ENCODE assay signal across 17 mouse cellular contexts in genomic region chr3:89887582-89888230, GRCm38 (mm10). TPM values are rescaled to one million over a fixed set of nuclear protein-coding genes. Genes with fewer than 3 reads are reported as not detected.
DNase-seq lines count a peak whose midpoint lies in the region; ATAC-seq and TF ChIP-seq lines count a peak whose summit lies in the region.
"Had no signal": no experiment of that assay in that cellular context is flagged by ENCODE, and none has a peak within 500 bp of the region (broad histone marks: within the 10 kb centered on the region; RNA-seq: fewer than 3 reads in every experiment).

No protein-coding gene starts in this region.

- DNase-seq in CD4-positive helper T cell, adult 2 months (ENCODE audit: low read depth, low spot score): peak; percentile 56
- DNase-seq in MEL-GATA-1-ER (ENCODE audit: extremely low read depth, low read depth) (peak; percentile 73), MN1 (ENCODE audit: low spot score) (no peak)
- peak; percentile 34 to 38 for DNase-seq in natural killer cell, adult 2 months (ENCODE audit: low spot score in 2 of 2)
- no peak for DNase-seq in midbrain, postnatal 0 days (ENCODE audit: low spot score)
- DNase-seq in adrenal gland, adult 8-10 months: no peak
- DNase-seq: cerebellum, adult 11-12 months; kidney, postnatal 10 days; thymus, postnatal 4 days had no signal

- H3K36me3 ChIP-seq in liver, embryonic 15.5 days (replicated peaks): peaks cover 13% of the 10 kb centered on the region; the same call in 1 of the 2 replicates
- no peaks in the 10 kb centered on the region for H3K36me3 ChIP-seq in midbrain, postnatal 0 days (ENCODE audit: insufficient read depth, low read length)
- H3K36me3 ChIP-seq: embryonic facial prominence, embryonic 15.5 days; forebrain, embryonic 12.5 days; heart, embryonic 15.5 days; limb, embryonic 13.5 days; midbrain, embryonic 12.5 days had no signal

- peaks cover 44% of the 10 kb centered on the region for H3K4me1 ChIP-seq in liver, embryonic 15.5 days (replicated peaks)
- H3K4me1 ChIP-seq in midbrain, postnatal 0 days (ENCODE audit: insufficient read depth, low read length): no peaks in the 10 kb centered on the region
- H3K4me1 ChIP-seq: embryonic facial prominence, embryonic 15.5 days; forebrain, embryonic 12.5 days; heart, embryonic 15.5 days; midbrain, embryonic 12.5 days had no signal

- no peak overlapping the region for H3K4me3 ChIP-seq in liver, embryonic 15.5 days (replicated peaks)
- no peak overlapping the region for H3K4me3 ChIP-seq in midbrain, postnatal 0 days (ENCODE audit: low read depth, low read length)
- H3K4me3 ChIP-seq: embryonic facial prominence, embryonic 15.5 days; forebrain, embryonic 12.5 days; heart, embryonic 15.5 days; limb, embryonic 13.5 days; midbrain, embryonic 12.5 days had no signal

- ATAC-seq in liver, embryonic 15.5 days (ENCODE audit: insufficient read depth): no peak
- no peak for ATAC-seq in midbrain, postnatal 0 days (ENCODE audit: low FRiP score)
- ATAC-seq: intestine, postnatal 0 days; lung, postnatal 0 days had no signal

- H3K4me2 ChIP-seq in liver, embryonic 15.5 days: 0 out of 2 replicates have a peak overlapping the region, but pooled peaks have one; percentile 6
- no peak overlapping the region for H3K4me2 ChIP-seq in midbrain, postnatal 0 days (ENCODE audit: low read depth, low read length, poor library complexity, severe bottlenecking)
- H3K4me2 ChIP-seq: embryonic facial prominence, embryonic 15.5 days; forebrain, embryonic 12.5 days; heart, embryonic 15.5 days; limb, embryonic 13.5 days; midbrain, embryonic 12.5 days had no signal

- no peak overlapping the region for H3K9ac ChIP-seq in liver, embryonic 15.5 days
- H3K9ac ChIP-seq in midbrain, postnatal 0 days (replicated peaks; ENCODE audit: low read length, poor library complexity, severe bottlenecking): no peak overlapping the region
- H3K9ac ChIP-seq: embryonic facial prominence, embryonic 15.5 days; forebrain, embryonic 12.5 days; heart, embryonic 15.5 days; limb, embryonic 13.5 days; midbrain, embryonic 12.5 days had no signal

- H3K27ac ChIP-seq in liver, embryonic 15.5 days (replicated peaks): peak overlapping the region; percentile 19; the same call in 1 of the 2 replicates
- H3K27ac ChIP-seq in midbrain, postnatal 0 days (ENCODE audit: low read depth, low read length): no peak overlapping the region
- H3K27ac ChIP-seq: embryonic facial prominence, embryonic 15.5 days; forebrain, embryonic 12.5 days; heart, embryonic 15.5 days; limb, embryonic 13.5 days; midbrain, embryonic 12.5 days had no signal

- H3K9me3 ChIP-seq in liver, embryonic 15.5 days (replicated peaks): no peaks in the 10 kb centered on the region
- H3K9me3 ChIP-seq in midbrain, postnatal 0 days (ENCODE audit: low read length): no peaks in the 10 kb centered on the region
- H3K9me3 ChIP-seq: embryonic facial prominence, embryonic 15.5 days; forebrain, embryonic 12.5 days; heart, embryonic 15.5 days; limb, embryonic 13.5 days; midbrain, embryonic 12.5 days had no signal

- TF ChIP-seq CTCF in midbrain, postnatal 0 days (IDR thresholded peaks at IDR 0.05): no peak

- peaks cover 9% of the 10 kb centered on the region; the same call in 1 of the 2 replicates for H3K27me3 ChIP-seq in liver, embryonic 15.5 days
- no peaks in the 10 kb centered on the region for H3K27me3 ChIP-seq in midbrain, postnatal 0 days (ENCODE audit: insufficient read depth, low read length)
- H3K27me3 ChIP-seq: embryonic facial prominence, embryonic 15.5 days; forebrain, embryonic 12.5 days; heart, embryonic 15.5 days; limb, embryonic 13.5 days had no signal

- 25% methylated on average over 7 of the region's 7 CpGs for WGBS in liver, embryonic 15.5 days (ENCODE audit: insufficient replicate concordance)
- WGBS in midbrain, postnatal 0 days: 94% methylated on average over 7 of the region's 7 CpGs

RNA-seq across cellular contexts. Expression of gene Il6ra, which starts 25.3 kb away (rescaled TPM):
- polyA plus RNA-seq in liver, embryonic 15.5 days (2015; fragmentation: Nextera tagmentation; extraction: Ambion mirVana): 5.3 and 6.3 TPM in 2 replicates
- total RNA-seq in midbrain, postnatal 0 days (2014; rRNA removed): 0.99 and 2.0 TPM in 2 replicates
- 1.1 and 1.8 TPM in 2 replicates for polyA plus RNA-seq in midbrain, postnatal 0 days (2015; fragmentation: Nextera tagmentation; extraction: Ambion mirVana)
- 10 to 100 TPM in 2 of 4 experiments, 1 to 10 TPM in 2; 6.7 to 13.4 (median 10.1) TPM for total RNA-seq in adrenal gland, adult 8-10 months (2022)

RNA-seq across cellular contexts. Expression of gene She, which starts 56.5 kb away (rescaled TPM):
- 0.93 and 1.2 TPM in 2 replicates for polyA plus RNA-seq in liver, embryonic 15.5 days (2015; fragmentation: Nextera tagmentation; extraction: Ambion mirVana)
- 1.8 and 2.7 TPM in 2 replicates for total RNA-seq in midbrain, postnatal 0 days (2014; rRNA removed)
- 0.91 and 1.0 TPM in 2 replicates for polyA plus RNA-seq in midbrain, postnatal 0 days (2015; fragmentation: Nextera tagmentation; extraction: Ambion mirVana)
- 10 to 100 TPM in 2 of 4 experiments, 1 to 10 TPM in 2; 5.6 to 11.6 (median 10.1) TPM for total RNA-seq in adrenal gland, adult 8-10 months (2022)

Comparison
In these comparisons a context has a peak if more than half of its experiments do, and no peak if none do; other contexts are left out.
1. DNase-seq: peak in CD4-positive helper T cell, adult 2 months (single experiment), MEL-GATA-1-ER (single experiment) and natural killer cell, adult 2 months (2 of 2); none in MN1 (single experiment), midbrain, postnatal 0 days (single experiment) and adrenal gland, adult 8-10 months (single experiment).